Mouse (Mus musculus): ENCODE results near the gene Hspb7.

DNA sequence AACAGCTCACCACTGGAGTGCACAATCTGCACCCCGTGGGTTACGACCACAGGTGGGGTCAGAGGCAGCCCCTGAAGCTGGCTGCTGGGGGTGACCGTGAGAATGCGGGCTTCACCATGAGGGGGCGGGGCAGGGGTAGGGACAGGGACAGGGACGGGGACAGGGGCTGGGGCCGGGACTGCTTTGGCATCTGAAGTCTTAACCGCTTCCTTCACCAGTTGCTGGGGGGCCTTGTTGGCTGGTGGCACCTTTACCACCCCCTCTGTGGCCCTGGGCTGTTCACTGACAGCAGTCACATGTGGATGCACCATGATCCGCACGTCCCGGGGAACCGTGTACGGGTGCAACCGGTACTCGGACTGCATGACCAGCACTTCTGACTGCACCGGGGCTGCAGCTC is 50.9 kb downstream of the Hspb7 start:
- TF ChIP-seq EP300 (IDR thresholded peaks at IDR 0.05; ENCODE audit: low read depth in 1 of 2, low read length in 2 of 2) (no peak), CTCF (IDR thresholded peaks at IDR 0.05 in 2 of 3, conservative IDR thresholded peaks at IDR 0.05 in 1 of 3; ENCODE audit: control insufficient read depth in 1 of 3, insufficient read depth in 1 of 3, low read depth in 2 of 3, low read length in 3 of 3, poor library complexity in 1 of 3, severe bottlenecking in 1 of 3) (no peak), TAL1 (IDR thresholded peaks at IDR 0.05; ENCODE audit: low read length) (no peak), MYC (IDR thresholded peaks at IDR 0.05; ENCODE audit: low read depth, low read length) (no peak), ELF1 (IDR thresholded peaks at IDR 0.05; ENCODE audit: low read depth, low read length) (no peak), USF1 (IDR thresholded peaks at IDR 0.05; ENCODE audit: low read depth, low read length) (no peak), POLR2A (IDR thresholded peaks at IDR 0.05; ENCODE audit: control insufficient read depth in 1 of 2, insufficient read depth in 1 of 2, low read depth in 1 of 2, low read length in 2 of 2, poor library complexity in 1 of 2) (no peak)

Measured in MEL (cell line).